Mouse (Mus musculus): ENCODE measurements around the gene Olfr620.

Olfr620 gene

GRCm38 (mm10) chr7:103612434-103612833 is at the start of gene Olfr620:
Gene Olfr620, minus strand, starts transcription at chr7:103612534.
- DNase-seq (ENCODE audit: low spot score), result no peak

GRCm38 (mm10) chr7:103644070-103644469 is 31.7 kb upstream of the Olfr620 start:
- no peak for DNase-seq (ENCODE audit: low spot score)

DNA sequence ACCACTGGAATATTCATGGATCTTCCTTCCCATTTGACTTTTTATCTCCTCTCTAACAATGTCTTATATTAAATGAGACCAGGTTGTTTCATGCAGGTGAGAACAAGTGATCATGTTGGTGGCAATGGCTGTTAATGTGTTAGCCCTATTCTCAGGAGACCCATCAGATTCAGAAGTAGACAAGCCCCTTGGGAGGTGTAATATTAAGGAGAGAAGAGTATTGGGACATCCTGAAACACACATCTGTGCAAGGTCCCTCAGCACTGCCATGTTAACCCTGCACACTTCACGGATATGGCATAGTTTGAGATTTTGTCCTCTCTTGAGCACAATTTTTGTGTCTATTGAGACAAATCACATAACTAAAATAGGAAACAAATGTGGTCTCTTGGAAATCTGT is 30.3 kb upstream of the Olfr620 start, which contains the start of gene Olfr622:
TSS of gene Olfr622 (minus strand) at position 101 of the 400 bp plus-strand sequence.
- DNase-seq (ENCODE audit: low spot score), result no peak

GRCm38 (mm10) chr7:103636795-103637194 is 24.5 kb upstream of the Olfr620 start:
- DNase-seq (ENCODE audit: low spot score), result no peak

DNA sequence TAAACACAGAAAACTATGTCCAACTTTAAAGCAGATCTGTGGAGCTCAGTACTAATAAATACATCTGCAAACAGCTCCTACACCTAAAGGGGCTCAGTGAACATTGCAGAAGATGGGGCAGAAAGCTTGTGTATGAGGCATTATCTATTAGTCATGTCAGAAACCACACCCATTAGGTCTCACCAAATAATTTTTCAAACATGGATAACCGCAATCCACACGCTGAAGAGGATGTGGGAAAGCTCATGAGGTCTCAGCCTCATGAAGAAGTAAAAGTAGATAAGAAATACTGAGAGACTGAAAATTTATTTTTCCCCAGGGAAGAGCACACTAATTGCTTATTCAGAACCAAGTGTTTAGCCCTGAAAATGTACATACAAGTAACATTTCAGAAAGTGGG is 4.9 kb downstream of the Olfr620 start:
- DNase-seq (ENCODE audit: low spot score), result no peak

DNA sequence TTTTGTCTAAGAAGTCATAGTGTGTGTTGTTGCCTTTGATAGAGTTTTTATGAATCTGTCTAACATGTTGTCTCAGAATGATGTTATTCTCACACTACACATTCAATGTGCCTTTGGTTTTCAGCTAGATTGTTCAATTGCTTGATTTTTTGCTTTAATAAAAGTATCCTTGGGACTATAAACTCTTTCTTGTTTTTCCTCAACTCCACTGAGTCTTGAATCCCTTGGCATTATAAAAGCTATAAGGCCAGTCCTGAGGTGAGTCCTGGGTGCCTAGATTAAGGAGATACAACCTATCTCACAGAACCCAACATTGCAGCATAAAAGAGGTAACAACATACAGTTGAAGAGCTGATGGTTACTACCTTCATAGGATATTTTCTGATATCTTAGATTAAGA is 12.1 kb downstream of the Olfr620 start, which contains the start of gene Olfr619:
TSS of gene Olfr619 (plus strand) at position 301 of the 400 bp plus-strand sequence.
- no peak for DNase-seq (ENCODE audit: low spot score)

- no peak for DNase-seq (ENCODE audit: low spot score)
These were observed 22.5 kb downstream of the Olfr620 start, which contains the start of gene Olfr618 for GRCm38 (mm10) chr7:103589803-103590202. Gene Olfr618, plus strand, starts transcription at chr7:103590103.

DNA sequence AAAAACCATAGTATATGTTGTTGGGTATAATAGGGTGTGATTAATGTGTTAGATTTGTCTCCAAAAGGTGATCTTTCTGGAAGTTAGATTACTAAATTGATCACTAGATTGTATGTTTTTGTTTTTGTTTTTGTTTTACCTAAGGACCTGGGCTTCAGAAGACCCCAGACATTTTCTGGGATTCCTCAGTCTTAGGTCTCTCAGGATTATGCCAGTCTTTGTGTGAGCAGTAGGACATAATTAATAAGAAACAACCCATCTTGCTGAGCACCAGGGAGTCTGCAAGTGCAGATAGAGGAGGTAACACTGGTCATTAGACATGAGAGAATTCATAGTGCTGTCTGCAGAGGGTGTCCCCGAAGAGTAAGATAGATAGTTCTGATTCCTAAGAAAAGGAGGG is 39.6 kb downstream of the Olfr620 start, which contains the start of gene Olfr617:
TSS of gene Olfr617 (plus strand) at position 301 of the 400 bp plus-strand sequence.
- DNase-seq (ENCODE audit: low spot score), result no peak

DNA sequence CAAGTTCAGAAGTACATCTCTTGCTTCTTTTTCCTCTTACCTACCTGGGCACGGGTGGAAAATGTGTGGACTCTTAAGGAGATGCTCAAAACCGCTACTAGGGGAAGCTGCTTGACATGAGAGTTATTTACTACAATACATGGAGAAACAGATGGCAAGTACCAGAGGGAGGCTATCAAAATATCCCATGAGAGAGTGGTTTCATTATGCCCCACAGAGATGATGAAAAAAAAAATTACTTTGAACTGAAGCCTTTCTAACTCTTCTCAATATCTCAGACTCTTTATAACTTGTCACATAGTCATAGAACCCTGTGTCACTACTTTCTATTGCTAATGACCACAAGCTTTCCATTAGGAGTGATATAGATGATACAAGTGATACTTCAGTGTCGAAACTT is 43.3 kb downstream of the Olfr620 start, which contains the start of gene Olfr616:
TSS of gene Olfr616 (minus strand) at position 101 of the 400 bp plus-strand sequence.
- DNase-seq (ENCODE audit: low spot score), result no peak

DNA sequence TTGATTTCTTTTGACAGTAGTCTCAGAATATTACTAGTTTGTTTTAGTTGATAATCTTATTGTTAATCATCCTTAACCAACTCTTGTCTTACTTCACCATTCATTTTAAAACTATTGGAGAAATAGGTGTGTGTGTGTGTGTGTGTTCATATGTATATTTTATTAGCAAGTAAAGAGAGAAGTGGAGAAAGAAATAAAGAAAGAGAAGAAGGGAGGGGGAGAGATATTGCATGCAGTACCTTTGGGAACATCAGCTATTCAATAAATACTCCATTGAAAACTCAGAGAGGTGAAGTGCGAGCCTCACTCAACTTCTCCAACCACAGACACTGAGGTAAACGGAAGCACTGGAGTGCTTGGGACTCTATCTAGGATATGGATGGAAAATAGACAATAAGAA is 56.6 kb downstream of the Olfr620 start, which contains the start of gene Olfr615:
TSS of gene Olfr615 (plus strand) at position 301 of the 400 bp plus-strand sequence.
- DNase-seq (ENCODE audit: low spot score), result no peak
